Mouse (Mus musculus): ENCODE measurements around the gene Lmln.
"Not testable (repeated sequence)": the region's sequence is repeated elsewhere in the genome, so short reads cannot be mapped to it uniquely, and the experiment has no call there.

The Lmln gene

DNA sequence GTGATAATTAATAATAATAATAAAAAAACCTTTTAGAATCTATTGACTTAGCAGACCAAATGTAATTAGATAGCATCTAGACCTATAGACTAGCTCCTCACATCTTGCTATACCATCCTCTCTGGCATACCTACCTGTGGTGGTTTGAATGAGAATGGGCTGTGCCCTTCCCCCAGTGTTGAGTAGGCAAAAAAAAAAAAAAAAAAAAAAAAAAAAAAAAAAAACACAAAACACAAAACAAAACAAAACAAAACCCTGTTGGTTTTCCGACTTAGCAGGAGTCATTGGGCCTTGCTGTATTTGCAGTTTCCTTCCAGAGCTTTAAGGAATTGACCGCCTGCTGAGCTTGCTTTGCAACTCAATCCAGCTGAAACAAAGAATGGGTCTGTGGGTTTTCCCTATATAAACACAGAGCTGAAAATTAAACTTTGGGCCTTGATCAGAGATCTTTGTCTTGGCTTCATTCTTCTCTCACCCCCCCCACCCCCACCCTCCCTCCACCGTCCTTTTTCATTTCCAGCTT lies 79.5 kb downstream of the Lmln start:
- DNase-seq: no peak

DNA sequence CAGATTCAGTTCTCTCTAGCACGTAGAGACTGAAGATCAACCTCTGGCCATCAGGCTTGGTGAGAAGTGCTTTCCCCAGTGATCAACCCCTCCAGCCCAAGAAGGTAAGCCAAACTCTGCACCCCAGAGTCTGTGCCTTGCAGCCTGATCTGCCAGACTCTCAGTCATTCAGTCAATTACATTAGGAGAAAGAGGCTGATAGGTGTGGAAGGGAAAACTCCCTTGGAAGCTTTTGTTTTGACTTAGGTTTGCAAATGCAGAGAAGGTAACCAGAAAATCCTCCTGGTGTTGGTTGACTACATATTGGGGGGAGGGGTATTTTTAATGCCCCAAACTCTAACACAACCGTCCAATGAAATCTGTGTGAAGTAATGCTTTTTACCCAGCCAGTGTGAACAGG lies 81.1 kb downstream of the Lmln start:
- no peak for DNase-seq

GRCm38 (mm10) chr16:33146185-33146584 lies 83.9 kb downstream of the Lmln start:
- no peak for DNase-seq

DNA sequence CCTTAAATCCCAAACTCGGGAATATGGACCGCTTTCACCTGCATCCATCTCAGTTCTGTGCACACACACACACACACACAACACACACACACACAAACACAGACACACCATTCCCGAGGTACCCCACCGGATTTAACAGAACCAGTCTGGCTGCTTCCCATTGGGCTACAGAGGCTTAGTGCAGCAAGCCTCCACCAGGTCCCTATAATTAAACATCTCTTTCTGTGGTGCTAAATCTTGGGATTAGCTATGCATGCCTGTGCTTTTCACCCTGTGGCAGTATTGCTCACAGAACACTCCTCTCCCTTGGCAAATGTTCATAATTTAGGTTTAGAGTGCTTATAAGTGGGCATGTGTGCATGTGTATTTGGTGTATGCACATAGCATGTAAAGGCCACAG lies 85.8 kb downstream of the Lmln start:
- no peak for DNase-seq

DNA sequence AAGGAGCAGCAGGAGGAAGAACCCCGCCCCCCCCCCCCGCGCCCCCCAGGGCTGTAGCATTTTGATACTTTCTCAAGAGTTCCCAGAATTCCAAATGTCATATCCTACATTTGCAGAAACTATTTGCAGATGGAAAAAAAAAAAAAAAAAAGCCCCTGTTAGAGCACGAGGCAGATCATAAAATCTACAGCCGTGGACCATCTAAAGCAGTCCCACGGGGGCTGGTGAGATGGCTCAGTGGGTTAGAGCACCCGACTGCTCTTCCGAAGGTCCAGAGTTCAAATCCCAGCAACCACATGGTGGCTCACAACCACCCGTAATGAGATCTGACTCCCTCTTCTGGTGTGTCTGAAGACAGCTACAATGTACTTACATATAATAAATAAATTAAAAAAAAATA lies 88.6 kb downstream of the Lmln start:
- DNase-seq: not testable (repeated sequence)

DNA sequence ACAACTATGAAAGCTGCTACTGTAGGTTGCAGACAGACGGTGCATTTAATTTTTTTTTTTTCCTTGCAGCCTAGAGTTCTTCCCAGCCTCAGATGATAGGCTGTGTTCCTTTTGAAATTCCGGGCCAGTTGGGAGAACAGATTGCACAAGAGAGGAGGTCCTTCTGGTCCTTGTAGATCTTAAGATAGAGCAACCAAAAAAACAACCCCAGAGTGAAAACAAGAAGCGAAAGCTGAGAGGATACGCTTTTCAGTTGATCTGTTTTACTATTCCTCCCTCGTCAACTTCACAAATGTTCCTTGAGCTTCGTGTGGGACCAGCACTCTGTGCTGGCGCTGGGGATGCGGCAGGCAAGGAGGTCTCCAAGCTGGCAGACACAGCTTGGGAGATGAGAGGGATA lies 89.2 kb downstream of the Lmln start:
- peak in 1 of 2 experiments; percentile 29 for DNase-seq

DNA sequence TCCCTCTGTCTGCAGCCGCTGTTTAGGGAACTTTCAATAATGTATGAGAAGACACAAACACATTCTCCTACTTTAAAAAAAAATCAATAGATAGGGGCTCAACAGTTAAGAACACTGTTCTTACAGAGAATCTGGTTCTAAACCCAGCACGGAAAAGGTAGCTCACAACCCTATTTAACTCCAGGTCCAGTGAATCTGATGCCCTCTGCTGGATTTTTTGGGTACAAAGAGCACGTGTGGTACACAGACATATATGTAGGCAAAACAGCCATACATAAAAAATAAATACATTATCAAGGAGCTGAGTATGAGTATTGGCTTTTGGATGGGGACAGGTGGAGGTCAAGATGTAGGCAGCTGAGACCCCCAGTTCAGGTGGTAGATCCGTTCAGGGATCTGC lies 92.7 kb downstream of the Lmln start:
- DNase-seq: peak; percentile 66 to 75

DNA sequence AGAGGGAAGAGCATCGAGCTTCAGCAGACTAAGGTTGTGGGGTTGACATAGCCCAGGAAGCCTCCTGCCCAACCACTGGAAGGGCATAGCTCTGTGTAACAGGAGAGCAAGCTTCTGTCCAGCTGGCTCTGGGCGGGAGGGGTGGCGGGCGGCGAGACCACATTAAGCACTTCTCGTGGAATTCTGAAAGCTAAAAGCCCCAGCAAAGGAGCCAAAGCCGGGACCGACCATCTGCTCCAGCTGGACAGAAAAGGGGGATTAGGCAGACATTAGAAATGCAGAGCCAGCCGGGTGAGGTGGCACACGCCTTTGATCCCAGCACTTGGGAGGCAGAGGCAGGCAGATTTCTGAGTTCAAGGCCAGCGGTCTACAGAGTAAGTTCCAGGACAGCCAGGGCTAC lies 95.7 kb downstream of the Lmln start:
- DNase-seq: peak; percentile 50 to 68

DNA sequence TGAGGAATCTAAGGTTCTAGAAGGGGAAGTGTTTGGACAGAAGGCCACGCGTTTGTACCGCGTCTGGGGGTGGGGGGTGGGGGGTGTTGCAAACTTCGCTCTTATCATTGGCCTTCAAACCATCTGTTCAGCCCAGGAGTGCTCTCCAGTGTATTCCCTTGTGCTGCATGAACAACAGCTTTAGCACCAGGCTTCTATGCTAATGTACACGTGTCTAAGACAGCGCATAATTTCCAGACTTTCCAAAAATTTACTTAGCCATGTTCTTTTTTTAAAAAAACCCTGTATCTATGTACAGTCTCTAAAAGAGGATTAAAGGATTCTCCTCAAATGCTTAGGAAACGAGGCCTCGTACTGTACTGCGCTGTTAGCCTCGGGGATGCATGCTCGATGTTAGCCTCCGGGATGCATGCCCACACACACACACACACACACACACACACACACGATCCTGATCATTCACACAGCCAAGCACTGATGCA lies 96.3 kb downstream of the Lmln start:
- DNase-seq: no peak

DNA sequence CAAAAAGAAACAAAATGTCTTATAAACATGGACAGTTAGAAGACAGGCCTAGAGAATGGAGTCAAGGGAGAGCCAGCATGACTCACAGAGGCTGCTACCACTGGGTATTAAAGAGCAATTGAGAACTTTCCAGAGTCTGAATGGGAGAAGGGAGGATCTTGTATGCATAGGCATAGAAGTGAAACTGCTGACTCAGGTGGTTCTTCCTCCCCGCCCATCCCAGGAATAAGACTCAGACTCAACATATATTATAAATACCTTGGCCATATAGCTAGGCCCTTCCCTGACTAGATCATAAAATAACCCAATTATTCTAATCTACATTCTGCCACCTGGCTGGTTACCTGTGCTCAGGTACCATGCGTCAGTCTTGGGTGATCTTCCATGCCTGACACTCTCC lies 97.0 kb downstream of the Lmln start:
- no peak for DNase-seq

GRCm38 (mm10) chr16:33163330-33164090 lies 101.2 kb downstream of the Lmln start:
- peak; percentile 31 to 49 for DNase-seq

DNA sequence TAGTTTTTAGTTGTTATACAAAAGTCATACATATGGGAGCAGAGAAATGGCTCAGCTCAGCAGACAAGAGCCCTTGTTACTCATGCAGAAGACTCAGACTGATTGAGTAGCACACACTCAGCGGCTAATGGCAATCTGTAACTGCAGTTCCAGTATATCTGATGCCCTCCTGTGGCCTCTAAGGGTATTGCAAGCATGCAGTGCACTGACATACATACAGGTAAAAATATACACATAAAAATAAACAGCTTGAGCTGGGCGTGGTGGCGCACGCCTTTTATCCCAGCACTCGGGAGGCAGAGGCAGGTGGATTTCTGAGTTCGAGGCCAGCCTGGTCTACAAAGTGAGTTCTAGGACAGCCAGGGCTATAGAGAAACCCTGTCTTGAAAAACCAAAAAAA lies 104.0 kb downstream of the Lmln start:
- peak; percentile 57 to 67 for DNase-seq

DNA sequence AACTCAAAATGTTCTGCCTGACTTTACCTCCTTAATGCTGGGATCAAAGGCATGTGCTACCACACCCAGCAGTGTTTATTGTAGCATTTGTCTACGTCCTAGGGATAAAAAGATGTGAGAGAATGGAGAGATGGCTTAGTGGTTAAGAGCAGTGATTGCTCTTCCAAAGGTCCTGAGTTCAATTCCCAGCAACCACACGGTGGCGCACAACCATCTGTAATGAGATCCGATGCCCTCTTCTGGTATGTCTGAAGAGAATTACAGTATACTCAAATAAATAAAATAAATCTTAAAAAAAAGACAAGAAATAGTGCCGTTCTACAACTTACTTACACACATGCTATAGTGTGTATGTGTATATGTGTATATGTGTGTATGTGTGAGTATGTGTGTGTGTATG lies 105.2 kb downstream of the Lmln start:
- no peak for DNase-seq

- no peak for DNase-seq
These were observed 107.2 kb downstream of the Lmln start for GRCm38 (mm10) chr16:33169471-33170034.

DNA sequence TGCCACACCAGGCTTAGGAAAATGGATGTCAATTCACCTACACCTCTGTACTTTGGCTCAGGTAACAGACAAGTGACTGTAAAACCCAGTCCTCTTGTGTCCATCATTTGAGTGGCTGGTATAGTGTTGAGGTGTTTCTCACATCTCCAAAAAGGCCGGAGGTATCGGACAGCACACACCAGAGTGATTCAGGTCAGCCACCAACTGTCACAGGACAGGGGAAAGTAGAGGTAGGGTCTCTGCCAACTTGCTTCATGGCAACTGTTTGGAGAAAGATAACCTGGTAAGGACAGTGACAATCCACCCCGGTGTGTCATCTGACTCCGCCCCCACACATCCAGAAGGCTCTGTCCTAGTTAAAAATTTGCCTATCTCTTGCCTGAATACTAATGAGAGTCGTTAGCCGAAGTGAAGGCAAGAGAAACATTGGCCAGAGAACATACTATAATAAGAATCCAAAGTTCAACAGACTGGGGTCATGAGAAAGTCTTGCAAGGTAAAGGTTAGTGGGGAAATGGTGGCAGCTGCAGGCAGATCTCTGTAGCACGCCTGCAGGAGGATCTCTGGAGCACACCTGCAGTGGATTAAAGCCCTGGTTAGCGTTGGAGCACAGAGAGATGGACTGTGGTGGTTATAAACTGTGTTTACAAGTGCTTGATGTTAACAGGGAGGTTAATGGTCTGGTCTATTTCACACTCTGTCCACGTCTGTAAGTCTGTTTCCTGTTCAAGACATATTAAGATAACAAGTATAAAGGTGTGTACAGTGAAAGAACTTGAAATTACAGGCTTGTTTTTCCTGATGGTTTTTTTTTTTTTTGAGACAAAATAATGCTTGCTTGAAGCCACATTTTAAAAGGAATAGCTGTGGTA lies 108.6 kb downstream of the Lmln start:
- no peak for DNase-seq

- DNase-seq: no peak
These were observed 109.5 kb downstream of the Lmln start for GRCm38 (mm10) chr16:33171800-33172199.

DNA sequence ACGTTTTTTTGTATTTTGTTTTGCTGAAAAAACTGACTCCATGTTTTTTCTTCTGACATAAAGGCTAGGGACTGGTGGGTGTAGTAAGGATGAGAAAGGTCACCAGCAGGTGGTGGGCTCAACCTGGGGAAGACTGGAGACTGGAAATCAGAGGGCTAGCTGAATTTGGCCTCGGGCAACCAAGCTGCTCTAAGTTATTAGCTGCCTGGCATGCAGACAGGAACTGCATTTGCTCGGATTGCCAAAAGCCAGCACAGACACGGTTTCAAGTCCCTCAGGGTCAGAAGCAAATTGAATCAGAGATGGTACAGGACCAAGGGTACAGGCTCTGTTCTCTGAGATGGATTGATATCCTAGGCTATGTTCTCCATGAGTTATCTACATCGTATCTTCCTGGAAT lies 110.8 kb downstream of the Lmln start:
- DNase-seq: peak; percentile 55 to 69

DNA sequence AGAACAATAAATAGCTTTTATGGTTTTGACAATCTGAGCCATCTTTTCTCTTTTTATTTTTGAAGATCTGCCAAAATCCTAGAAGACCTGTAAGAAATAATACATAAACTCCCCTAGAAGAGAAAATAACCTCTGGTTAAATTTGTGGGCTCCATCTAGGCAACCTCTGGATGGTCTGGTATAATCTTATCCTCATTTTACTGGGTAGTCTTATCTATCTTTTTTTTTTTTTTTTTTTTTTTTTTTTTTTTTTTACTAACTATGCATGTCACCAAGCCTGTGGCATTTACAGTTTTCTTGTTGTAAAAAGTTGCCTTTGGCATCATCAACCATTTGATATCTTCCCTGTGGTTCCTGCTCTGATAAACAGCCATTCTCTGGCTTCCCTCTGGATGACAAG lies 112.4 kb downstream of the Lmln start:
- no peak for DNase-seq

DNA sequence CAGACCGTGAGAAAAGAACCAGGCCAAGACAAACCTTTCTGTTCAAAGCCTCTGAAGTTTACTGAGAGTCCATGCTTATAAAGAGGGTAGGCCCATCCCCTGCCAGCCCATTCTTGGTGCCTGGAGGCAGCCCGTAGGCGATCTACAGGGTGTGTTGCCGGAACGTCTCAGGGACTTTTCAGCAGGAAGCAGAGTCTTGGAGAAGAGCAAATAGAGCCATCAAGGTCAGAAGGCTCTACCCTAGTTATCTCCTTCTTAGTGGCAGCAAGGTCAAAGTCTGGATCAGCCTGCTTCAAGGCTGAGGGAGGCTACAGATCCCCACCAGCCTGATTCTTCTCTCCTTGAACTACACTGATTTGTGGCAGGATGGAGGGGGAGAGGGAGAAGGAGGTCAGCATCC lies 114.5 kb downstream of the Lmln start:
- not testable (repeated sequence) for DNase-seq
